Mouse (Mus musculus) lung, postnatal 36 days (tissue): ENCODE data around the gene Fam169b.

Source experiments
- DNase-seq: peaks from one replicate; pipeline ENCODE4 v3.0.0; 2022; ENCODE audit warnings: mixed read lengths

Fam169b gene

DNA sequence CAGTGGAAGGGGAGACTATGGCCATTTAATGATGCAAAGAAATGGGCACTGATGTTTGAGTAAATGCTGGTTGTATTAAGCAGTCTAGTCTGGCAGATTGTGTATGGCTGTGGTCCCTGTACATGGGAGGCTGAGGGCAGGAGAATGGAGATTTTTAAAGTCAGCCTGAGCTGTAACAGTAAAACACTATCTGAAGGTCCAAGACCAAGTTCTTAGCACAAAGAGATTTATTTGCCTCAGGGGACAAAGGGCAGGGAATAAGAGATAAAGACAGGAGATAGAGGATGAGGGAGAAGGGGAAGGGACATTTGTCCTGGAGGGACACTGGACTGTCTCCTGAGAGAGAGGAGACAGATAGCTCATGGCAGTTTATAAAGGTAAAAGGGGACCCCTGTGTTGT is at the start of gene Fam169b:
Fam169b (plus strand) TSS at position 325 of the 400 bp plus-strand sequence.
- no peak for DNase-seq

GRCm38 (mm10) chr7:68224006-68224405 is 49.6 kb upstream of the Fam169b start:
- DNase-seq = no peak

GRCm38 (mm10) chr7:68225427-68226054 is 48.1 kb upstream of the Fam169b start:
- no peak for DNase-seq

- DNase-seq = no peak
Observed at GRCm38 (mm10) chr7:68227021-68227420, 46.6 kb upstream of the Fam169b start.

DNA sequence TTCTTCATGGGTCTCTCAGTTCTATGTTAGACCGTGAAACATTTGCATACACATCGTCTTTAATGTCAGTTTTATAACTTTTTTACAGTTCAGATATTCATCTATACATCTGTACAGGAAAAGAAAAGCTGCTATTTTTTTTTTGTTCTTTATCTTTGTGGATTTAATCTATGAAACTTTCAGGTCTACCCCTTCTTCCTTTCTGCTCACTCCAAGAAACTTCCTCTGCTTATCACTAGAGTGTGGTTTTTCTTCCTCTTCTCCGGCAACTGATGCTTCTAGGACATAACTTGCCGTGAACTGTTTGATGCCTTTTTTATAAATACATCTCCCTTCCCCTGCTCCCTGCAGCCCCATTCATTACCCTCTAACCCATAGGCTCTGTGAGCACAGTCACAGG is 46.0 kb upstream of the Fam169b start:
- DNase-seq = no peak

- DNase-seq = no peak
Observed at GRCm38 (mm10) chr7:68228491-68228890, 45.1 kb upstream of the Fam169b start.

DNA sequence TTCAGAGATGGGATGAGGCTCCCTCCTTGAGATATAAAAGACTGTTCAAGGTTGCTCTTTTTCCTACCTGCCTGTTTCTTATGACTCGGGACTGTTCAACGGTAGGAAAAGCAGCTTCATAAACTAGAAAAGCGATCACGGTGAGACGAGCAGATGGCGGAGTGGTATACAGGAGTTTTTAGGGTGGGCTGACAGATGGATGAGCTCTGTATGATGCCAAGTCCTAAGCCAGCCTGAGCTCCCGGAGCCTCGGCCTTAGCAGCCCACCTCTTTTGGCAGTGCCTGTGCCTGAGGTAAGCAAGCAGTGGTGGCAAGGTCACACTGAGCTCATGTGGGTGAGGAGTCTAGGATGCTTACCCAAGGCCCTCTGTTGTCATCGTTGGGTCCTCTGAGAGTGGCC is 42.8 kb upstream of the Fam169b start:
- DNase-seq = no peak

- DNase-seq = no peak
Observed at GRCm38 (mm10) chr7:68232521-68232920, 41.1 kb upstream of the Fam169b start.

GRCm38 (mm10) chr7:68233619-68234223 is 39.9 kb upstream of the Fam169b start:
- peak; percentile 67 for DNase-seq

- no peak for DNase-seq
Observed at GRCm38 (mm10) chr7:68236817-68237216, 36.8 kb upstream of the Fam169b start.

- DNase-seq = no peak
Observed at GRCm38 (mm10) chr7:68239220-68239827, 34.3 kb upstream of the Fam169b start.

DNA sequence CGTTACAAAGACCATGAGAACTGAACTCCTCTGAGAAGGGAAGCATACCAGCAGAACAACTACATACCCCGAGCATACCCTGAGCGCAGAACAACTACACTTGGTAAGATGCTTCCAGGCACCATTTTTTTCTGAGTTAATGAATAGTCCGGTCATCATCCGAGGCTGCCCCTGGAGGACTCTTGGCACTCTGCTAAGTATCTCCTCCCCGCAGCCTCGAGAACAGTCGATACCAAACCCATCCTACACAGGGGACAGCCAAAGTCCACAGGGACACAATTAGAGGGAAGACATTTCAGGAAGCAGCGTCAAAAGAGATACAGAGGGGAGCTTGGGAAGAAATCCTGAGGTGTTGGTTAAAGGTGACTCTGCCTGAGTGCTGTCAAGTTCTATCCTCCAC is 32.4 kb upstream of the Fam169b start:
- DNase-seq = no peak

DNA sequence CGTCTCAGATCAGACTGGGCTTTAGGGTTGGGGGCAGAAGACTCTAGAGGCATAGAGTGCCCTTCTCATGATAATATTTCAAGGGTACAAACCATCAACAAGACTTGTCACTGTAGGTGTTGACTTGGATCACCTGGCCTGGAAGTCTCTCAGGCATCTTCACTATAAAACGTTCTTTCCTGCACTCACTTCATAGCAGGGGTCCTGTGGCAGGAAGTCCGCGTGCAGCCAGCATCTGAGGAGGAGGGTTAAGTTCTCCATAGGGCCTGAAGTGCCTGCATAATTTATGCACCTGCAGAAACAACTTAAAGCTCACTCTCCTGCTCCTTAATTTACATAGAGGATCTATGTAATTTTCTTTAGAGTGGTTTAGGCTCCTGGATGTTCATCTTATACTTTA is 28.0 kb upstream of the Fam169b start:
- DNase-seq = no peak

DNA sequence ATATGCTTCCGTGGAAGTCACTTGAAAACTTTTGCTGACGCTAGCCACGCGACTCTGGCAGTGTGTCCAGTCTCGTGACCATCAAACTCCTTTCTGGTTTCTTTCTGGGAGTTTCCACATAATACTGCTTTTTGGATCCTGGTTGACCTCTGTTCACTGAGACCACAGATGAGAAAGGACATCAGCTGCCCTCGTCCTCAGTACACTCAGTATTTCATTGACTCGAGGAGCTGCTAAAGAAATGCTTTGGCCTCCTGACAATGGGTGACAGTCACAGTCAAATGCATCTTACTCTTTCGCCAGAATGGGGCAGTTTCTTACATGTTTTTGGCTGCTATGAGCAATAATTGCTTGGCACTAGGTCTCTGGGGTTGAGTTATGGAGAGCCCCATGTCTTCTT is 27.4 kb upstream of the Fam169b start:
- DNase-seq = no peak

- DNase-seq = no peak
Observed at GRCm38 (mm10) chr7:68250411-68250810, 23.2 kb upstream of the Fam169b start.

GRCm38 (mm10) chr7:68250902-68251301 is 22.7 kb upstream of the Fam169b start:
- DNase-seq = no peak

DNA sequence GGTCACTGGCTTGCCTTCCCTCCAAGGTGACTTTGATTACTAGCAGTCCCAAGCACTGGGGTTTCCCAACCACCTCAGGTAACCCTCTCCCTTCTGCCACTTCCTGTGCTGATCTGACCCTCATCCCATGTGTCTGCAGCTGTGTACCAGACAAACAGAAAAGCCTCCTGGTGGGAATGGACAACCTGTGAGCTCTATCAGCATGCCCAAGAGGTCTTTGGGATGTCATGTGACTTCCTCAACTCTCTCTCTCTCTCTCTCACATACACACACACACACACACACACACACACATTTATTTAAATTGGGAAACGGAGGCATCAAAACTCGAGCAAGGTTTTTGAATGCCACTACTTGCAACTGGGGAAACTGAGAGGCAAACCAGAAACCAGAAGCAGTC is 15.9 kb upstream of the Fam169b start:
- DNase-seq = no peak

- no peak for DNase-seq
Observed at GRCm38 (mm10) chr7:68258326-68259150, 15.1 kb upstream of the Fam169b start.

DNA sequence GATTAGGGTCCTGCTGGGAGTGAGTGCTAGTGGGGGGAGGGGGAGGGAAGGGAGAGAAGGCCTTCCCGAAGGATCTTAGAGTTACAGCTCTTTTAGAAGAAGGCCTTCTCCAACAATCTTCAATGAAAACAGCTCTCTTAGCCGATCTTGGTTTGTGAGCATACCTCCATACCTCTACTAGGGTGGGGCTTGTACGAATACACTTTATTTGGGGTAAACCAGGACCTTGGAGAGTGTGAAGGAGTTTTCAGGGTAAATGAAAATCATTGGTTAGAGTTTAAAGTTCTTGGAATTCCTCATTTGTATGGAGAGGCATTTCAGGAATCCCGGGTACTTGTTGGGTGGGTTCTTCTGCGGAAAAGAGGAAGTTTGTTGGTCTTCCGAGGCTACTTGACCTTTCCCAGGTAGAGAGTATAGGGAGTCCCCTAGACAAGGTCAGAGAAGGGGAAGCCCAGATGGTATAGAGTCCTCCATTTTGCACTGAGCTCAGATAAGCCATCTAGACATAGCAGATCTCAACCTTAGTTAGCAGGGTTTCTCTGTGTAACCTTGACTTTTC is 14.0 kb upstream of the Fam169b start:
- DNase-seq = no peak

- no peak for DNase-seq
Observed at GRCm38 (mm10) chr7:68262612-68263200, 10.9 kb upstream of the Fam169b start.

DNA sequence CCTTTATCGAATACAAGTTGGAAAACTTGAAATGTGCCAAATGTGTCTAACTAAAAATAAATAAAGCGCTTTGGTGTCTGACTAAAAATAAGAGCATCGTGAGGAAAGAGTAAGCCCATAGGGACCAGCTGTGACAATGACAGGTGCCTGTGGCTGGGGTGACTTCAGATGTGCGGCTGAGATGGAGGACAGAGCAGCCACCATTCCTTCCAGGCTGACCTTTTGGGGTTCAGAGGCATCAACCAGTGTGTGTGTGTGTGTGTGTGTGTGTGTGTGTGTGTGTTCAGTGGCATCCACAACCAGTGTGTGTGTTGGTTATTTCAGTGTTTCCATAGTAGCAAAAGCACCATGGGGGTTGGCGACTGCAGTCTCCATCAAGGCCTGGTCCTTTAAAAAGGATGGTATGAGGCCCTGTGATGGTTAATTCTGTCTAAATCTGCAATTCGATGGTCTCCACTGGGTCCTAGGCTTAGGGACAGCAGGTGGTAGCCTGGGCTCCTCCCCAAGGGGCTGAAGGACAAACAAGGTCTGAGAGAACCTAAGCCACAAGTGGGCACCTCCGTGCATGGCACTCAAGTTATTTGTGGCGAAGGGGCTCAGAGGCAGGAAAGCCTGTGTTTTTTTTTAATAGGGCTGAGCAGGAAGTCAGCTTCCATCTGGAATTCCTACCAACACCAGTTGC is 10.2 kb upstream of the Fam169b start:
- DNase-seq = no peak

DNA sequence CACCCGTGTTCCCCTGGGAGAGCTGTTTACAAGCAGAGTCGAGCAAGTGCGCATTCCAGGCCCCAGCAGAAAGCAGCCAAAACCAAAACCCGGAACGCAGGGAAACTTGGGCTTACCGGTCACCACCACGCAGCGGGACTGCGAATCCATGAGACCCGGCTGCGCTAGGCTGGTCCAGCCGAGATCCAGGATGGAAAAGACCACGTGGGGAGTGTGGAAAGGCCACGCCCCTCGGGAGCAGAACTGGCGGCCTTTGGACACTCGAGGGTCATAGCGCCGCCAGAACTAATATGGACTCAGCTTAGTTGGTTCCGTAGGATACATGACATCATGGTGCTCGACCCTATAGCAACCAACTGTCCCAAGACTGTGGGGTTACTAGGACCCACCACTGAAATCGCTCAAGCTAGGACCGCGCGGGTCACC is 9.6 kb upstream of the Fam169b start, which contains the start of gene Pgpep1l:
Pgpep1l (minus strand) TSS at position 206 of the 426 bp plus-strand sequence.
- peak; percentile 53 for DNase-seq
